Mouse (Mus musculus): ENCODE measurements around the gene Sox15.

DNA sequence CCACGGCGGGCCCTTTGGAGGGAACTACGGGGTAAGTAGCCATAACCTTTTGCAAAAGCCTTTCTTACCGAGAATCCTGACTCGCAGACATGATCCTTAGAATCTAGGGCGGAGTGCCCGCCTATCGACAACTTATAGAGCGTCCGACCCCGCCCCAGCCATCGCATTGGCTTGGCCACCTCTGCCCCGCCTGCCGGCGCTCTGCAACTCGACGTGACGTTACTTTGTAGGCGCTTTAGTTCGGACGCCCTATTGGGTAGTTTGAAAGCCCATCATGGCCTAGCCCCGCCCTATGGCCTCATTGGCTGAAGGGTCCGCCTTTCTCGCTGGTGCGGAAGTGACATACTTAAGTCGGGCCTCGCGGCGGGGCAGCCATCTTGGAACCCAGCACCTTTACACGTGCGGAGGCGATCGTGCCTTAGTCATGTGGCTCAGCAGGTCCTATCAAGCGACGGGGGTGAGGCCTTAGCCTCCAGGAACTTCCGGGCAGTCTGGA is 17.1 kb downstream of the Sox15 start, which contains the start of gene Eif4a1:
- TF ChIP-seq CTCF (IDR thresholded peaks at IDR 0.05; ENCODE audit: control insufficient read depth, insufficient read depth, insufficient read length) (no peak), USF1 (IDR thresholded peaks at IDR 0.05; ENCODE audit: low read depth) (peak; percentile 94), MYOG (IDR thresholded peaks at IDR 0.05; ENCODE audit: control insufficient read depth, extremely low read depth, insufficient read length) (no peak)

Measured in C2C12 (cell line).